Mouse (Mus musculus): Measurements from ENCODE around the gene Tmem145. TPM values are rescaled to one million over a fixed set of nuclear protein-coding genes. Genes with fewer than 3 reads are reported as not detected.

Gene Tmem145
- polyA plus RNA-seq, 1 experiment from 2014 or later = 0.09 TPM

DNA sequence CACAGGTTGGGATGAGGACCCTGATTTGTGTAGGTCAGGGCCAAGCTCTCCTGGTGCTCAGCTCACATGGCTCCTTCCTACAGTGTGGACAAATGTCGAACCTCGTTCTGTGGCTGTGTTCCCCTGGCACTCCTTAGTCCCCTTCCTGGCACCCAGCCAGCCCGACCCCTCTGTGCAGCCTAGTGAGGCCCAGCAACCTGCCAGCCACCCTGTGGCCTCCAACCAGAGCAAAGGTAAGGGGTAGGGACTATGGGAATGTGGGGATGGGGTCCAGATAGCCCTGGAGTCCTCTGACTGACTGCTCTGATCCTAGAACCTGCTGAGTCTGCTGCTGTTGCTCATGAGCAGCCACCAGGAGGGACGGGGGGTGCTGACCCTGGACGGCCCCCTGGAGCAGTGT lies 21.1 kb upstream of the Tmem145 start:
- WGBS (ENCODE audit: insufficient replicate concordance) = 77% methylated on average over 5 of the region's 5 CpGs
- Histone ChIP-seq H3K4me3 (replicated peaks) (peak overlapping the region; percentile 82; the same call in 1 of the 2 replicates), H3K9ac (no peak overlapping the region), H3K4me2 (0 out of 2 replicates have a peak overlapping the region, but pooled peaks have one; percentile 98), H3K27me3 (no peaks in the 10 kb centered on the region), H3K36me3 (replicated peaks) (peaks cover 53% of the 10 kb centered on the region), H3K9me3 (replicated peaks) (no peaks in the 10 kb centered on the region), H3K27ac (replicated peaks) (no peak overlapping the region), H3K4me1 (replicated peaks) (peaks cover 48% of the 10 kb centered on the region)
- no peak for ATAC-seq (ENCODE audit: insufficient read depth)

DNA sequence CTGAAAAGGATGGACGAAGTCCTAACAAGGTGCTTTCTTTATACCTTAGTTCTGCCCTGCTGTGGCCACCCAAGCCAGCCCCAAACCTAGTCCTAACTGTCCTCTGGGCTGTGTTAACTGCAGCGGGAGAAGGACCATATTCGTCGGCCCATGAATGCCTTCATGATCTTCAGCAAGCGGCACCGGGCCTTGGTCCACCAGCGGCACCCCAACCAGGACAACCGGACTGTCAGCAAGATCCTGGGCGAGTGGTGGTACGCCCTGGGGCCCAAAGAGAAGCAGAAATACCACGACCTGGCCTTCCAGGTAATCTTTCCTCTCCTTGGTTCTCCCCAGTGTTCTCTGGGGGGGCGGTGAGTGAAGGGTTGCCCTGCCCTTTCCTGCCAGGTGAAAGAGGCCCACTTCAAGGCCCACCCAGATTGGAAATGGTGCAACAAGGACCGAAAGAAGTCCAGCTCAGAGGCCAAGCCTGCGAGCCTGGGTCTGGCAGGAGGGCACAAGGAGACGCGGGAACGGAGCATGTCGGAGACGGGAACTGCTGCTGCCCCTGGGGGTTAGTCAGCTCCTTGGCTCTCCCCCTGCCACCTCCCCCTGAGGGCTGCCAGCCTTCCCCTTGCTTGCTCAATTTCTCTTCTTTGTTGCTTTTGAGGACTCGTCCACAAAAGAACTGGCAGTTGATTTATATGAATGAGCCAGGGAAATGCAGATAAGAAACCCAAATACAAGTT lies 20.2 kb upstream of the Tmem145 start:
- H3K27me3 ChIP-seq = no peaks in the 10 kb centered on the region
- H3K4me1 ChIP-seq (replicated peaks) = peaks cover 44% of the 10 kb centered on the region
- no peak overlapping the region for H3K27ac ChIP-seq (replicated peaks)
- no peak overlapping the region for H3K9ac ChIP-seq
- ATAC-seq (ENCODE audit: insufficient read depth) = no peak
- H3K4me3 ChIP-seq (replicated peaks) = no peak overlapping the region
- WGBS (ENCODE audit: insufficient replicate concordance) = 85% methylated on average over 20 of the region's 20 CpGs
- H3K4me2 ChIP-seq = no peak overlapping the region
- H3K36me3 ChIP-seq (replicated peaks) = peaks cover 62% of the 10 kb centered on the region
- no peaks in the 10 kb centered on the region for H3K9me3 ChIP-seq (replicated peaks)

DNA sequence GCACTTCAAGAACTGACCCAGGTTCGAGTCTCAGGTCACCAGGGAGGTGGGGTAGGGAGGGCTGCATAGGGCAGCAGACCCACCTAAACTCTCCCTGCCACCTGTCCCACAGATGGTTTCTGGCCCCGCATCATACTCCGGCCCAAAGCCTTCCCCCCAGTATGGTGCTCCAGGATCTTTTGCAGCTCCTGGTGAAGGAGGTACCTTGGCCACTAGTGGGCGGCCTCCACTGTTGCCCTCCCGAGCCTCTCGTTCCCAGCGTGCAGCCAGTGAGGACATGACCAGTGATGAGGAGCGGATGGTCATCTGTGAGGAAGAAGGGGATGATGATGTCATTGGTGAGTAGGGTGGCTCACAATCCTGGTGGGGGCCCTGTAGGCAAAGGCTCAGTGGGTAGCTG lies 18.9 kb upstream of the Tmem145 start:
- Histone ChIP-seq H3K27ac (replicated peaks) (no peak overlapping the region), H3K4me3 (replicated peaks) (no peak overlapping the region), H3K36me3 (replicated peaks) (peaks cover 76% of the 10 kb centered on the region), H3K9ac (no peak overlapping the region), H3K4me1 (replicated peaks) (peaks cover 38% of the 10 kb centered on the region), H3K27me3 (no peaks in the 10 kb centered on the region), H3K9me3 (replicated peaks) (no peaks in the 10 kb centered on the region), H3K4me2 (no peak overlapping the region)
- WGBS (ENCODE audit: insufficient replicate concordance) = 81% methylated on average over 8 of the region's 8 CpGs
- ATAC-seq (ENCODE audit: insufficient read depth) = no peak

DNA sequence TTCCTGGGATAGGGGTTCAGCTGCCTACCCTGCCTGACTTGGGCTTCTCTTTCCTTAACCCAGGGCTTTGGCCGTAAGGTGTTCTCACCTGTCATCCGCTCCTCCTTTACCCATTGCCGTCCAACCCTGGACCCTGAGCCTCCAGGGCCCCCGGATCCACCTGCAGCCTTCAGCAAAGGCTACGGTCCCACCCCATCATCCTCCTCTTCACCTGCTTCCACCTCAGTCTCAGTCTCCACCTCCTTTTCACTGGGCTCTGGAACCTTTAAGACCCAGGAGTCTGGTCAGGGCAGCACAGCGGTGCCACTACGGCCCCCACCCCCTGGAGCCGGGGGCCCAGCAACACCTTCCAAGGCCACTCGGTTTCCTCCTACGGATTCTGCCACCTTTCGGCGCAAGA lies 17.9 kb upstream of the Tmem145 start:
- H3K9me3 ChIP-seq (replicated peaks) = no peaks in the 10 kb centered on the region
- WGBS (ENCODE audit: insufficient replicate concordance) = 92% methylated on average over 12 of the region's 12 CpGs
- no peak for ATAC-seq (ENCODE audit: insufficient read depth)
- no peak overlapping the region for H3K9ac ChIP-seq
- H3K27ac ChIP-seq (replicated peaks) = no peak overlapping the region
- no peak overlapping the region for H3K4me3 ChIP-seq (replicated peaks)
- H3K27me3 ChIP-seq = no peaks in the 10 kb centered on the region
- H3K4me2 ChIP-seq = no peak overlapping the region
- H3K4me1 ChIP-seq (replicated peaks) = peaks cover 32% of the 10 kb centered on the region
- peaks cover 86% of the 10 kb centered on the region for H3K36me3 ChIP-seq (replicated peaks)

DNA sequence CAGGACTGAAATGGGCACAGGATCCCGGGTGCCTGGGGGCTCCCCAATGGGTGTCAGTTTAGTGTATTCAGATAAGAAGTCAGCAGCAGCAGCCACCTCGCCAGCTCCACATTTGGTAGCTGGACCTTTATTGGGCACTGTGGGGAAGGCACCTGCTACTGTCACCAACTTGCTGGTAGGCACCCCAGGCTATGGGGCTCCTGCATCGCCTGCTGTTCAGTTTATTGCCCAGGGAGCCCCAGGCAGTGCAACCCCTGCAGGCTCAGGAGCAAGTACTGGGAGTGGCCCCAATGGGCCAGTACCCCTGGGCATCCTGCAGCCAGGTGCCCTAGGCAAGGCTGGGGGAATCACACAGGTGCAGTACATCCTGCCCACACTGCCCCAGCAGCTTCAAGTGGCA lies 17.2 kb upstream of the Tmem145 start:
- no peak overlapping the region for H3K27ac ChIP-seq (replicated peaks)
- H3K27me3 ChIP-seq = no peaks in the 10 kb centered on the region
- H3K4me2 ChIP-seq = no peak overlapping the region
- 85% methylated on average over 3 of the region's 3 CpGs for WGBS (ENCODE audit: insufficient replicate concordance)
- H3K9me3 ChIP-seq (replicated peaks) = no peaks in the 10 kb centered on the region
- peaks cover 25% of the 10 kb centered on the region for H3K4me1 ChIP-seq (replicated peaks)
- ATAC-seq (ENCODE audit: insufficient read depth) = no peak
- H3K9ac ChIP-seq = no peak overlapping the region
- no peak overlapping the region for H3K4me3 ChIP-seq (replicated peaks)
- H3K36me3 ChIP-seq (replicated peaks) = peaks cover 93% of the 10 kb centered on the region

DNA sequence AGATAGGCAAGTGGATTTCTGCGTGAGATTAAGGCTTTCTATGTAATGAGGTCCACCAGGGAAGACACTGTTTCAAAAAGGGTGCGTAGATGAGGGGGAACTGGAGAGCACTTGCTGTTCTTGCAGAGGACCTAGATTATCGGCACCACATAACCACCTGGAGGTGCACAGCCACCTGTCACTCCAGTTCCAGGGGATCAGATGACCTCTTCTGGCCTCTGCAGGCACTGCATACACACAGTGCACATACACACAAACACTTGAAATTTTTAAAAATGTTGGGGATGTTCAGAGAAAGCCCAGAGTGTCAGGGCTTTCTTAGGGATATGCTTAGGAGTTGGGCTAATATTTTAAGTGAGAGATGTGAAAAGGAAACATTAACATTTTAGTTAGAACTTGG lies 16.0 kb upstream of the Tmem145 start:
- no peak overlapping the region for H3K4me3 ChIP-seq (replicated peaks)
- no peak overlapping the region for H3K4me2 ChIP-seq
- no peaks in the 10 kb centered on the region for H3K27me3 ChIP-seq
- 89% methylated on average over 3 of the region's 3 CpGs for WGBS (ENCODE audit: insufficient replicate concordance)
- peaks cover 93% of the 10 kb centered on the region for H3K36me3 ChIP-seq (replicated peaks)
- H3K4me1 ChIP-seq (replicated peaks) = peaks cover 13% of the 10 kb centered on the region; the same call in 1 of the 2 replicates
- no peak for ATAC-seq (ENCODE audit: insufficient read depth)
- H3K9me3 ChIP-seq (replicated peaks) = no peaks in the 10 kb centered on the region
- no peak overlapping the region for H3K27ac ChIP-seq (replicated peaks)
- H3K9ac ChIP-seq = no peak overlapping the region

DNA sequence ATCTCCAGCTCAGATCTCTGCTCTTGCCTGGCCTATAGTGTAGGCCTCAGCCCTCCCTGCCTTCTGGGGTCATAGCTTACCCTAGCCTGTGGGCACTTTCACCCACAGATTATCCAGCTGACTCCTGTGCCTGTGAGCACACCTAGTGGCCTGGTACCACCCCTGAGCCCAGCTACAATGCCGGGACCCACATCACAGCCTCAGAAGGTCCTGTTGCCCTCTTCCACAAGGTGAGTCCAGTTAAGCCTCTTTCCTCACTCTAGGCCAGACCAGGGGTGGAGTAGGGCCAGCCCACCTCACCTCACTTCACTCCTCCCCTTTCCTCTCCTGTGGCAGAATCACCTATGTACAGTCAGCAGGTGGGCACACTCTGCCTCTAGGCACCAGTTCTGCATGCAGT lies 15.4 kb upstream of the Tmem145 start:
- Histone ChIP-seq H3K4me1 (replicated peaks) (peaks cover 10% of the 10 kb centered on the region; the same call in 1 of the 2 replicates), H3K4me3 (replicated peaks) (no peak overlapping the region), H3K27me3 (no peaks in the 10 kb centered on the region), H3K9me3 (replicated peaks) (no peaks in the 10 kb centered on the region), H3K36me3 (replicated peaks) (peaks cover 88% of the 10 kb centered on the region), H3K4me2 (no peak overlapping the region), H3K9ac (no peak overlapping the region), H3K27ac (replicated peaks) (no peak overlapping the region)
- ATAC-seq (ENCODE audit: insufficient read depth) = 0 out of 2 replicates have a peak, but pooled peaks have one; percentile 6
- 100% methylated on average over 1 of the region's 1 CpGs for WGBS (ENCODE audit: insufficient replicate concordance)

DNA sequence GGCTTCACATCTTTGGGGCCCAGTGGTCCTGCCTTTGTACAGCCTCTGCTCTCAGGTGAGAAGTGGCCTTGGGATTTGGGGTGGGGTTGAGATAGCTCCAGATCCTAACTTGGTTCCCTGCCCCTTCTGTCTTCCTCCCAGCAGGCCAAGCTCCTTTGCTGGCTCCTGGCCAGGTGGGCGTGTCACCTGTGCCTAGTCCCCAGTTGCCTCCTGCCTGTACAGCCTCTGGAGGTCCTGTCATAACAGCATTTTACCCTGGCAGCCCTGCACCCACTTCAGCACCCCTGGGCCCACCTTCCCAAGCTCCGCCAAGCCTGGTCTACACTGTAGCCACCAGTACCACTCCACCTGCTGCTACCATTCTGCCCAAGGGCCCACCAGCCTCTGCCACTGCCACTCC lies 15.0 kb upstream of the Tmem145 start:
- H3K9ac ChIP-seq = no peak overlapping the region
- ATAC-seq (ENCODE audit: insufficient read depth) = 0 out of 2 replicates have a peak, but pooled peaks have one; percentile 5
- H3K9me3 ChIP-seq (replicated peaks) = no peaks in the 10 kb centered on the region
- H3K36me3 ChIP-seq (replicated peaks) = peaks cover 83% of the 10 kb centered on the region
- no peaks in the 10 kb centered on the region for H3K27me3 ChIP-seq
- H3K4me2 ChIP-seq = no peak overlapping the region
- no peak overlapping the region for H3K4me3 ChIP-seq (replicated peaks)
- H3K27ac ChIP-seq (replicated peaks) = no peak overlapping the region
- 76% methylated on average over 2 of the region's 2 CpGs for WGBS (ENCODE audit: insufficient replicate concordance)
- H3K4me1 ChIP-seq (replicated peaks) = peaks cover 10% of the 10 kb centered on the region; the same call in 1 of the 2 replicates

DNA sequence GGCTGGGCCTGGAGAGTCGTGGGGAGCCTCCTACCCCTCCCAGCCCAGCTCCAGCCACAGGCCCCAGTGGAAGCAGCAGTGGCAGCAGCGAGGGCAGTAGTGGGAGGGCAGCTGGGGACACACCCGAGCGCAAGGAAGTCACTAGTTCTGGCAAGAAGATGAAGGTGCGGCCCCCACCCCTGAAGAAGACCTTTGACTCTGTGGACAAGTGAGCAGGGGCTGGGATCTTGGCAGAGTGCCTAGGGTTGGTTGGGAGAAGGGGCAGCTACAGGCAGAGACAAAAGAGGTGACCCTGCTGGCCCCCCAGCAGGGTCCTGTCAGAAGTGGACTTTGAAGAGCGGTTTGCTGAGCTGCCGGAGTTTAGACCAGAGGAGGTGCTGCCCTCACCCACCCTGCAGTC lies 13.8 kb upstream of the Tmem145 start:
- no peak overlapping the region for H3K9ac ChIP-seq
- H3K4me1 ChIP-seq (replicated peaks) = peaks cover 22% of the 10 kb centered on the region
- no peak for ATAC-seq (ENCODE audit: insufficient read depth)
- H3K9me3 ChIP-seq (replicated peaks) = no peaks in the 10 kb centered on the region
- no peak overlapping the region for H3K4me3 ChIP-seq (replicated peaks)
- no peak overlapping the region for H3K4me2 ChIP-seq
- H3K27me3 ChIP-seq = no peaks in the 10 kb centered on the region
- no peak overlapping the region for H3K27ac ChIP-seq (replicated peaks)
- WGBS (ENCODE audit: insufficient replicate concordance) = 72% methylated on average over 7 of the region's 7 CpGs
- H3K36me3 ChIP-seq (replicated peaks) = peaks cover 72% of the 10 kb centered on the region

DNA sequence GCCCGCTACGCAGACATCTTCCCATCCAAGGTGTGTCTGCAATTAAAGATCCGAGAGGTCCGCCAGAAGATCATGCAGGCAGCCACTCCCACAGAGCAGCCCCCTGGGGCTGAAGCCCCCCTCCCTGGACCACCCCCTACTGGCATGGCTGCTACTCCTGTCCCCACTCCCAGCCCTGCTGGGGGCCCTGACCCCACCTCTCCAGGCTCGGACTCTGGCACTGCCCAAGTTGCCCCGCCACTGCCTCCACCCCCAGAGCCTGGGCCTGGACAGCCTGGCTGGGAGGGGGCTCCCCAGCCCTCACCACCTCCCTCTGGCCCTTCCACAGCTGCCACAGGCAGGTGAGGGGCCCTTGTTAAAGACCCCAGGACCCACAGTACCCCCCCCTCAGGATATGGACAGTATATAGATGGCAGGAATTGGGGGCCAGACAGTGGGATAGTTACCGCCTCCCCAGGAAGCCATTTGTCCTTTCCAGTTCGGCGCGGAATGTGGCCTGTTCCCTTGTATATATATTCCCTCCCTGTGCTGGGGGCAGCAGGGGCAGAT lies 12.6 kb upstream of the Tmem145 start:
- peaks cover 34% of the 10 kb centered on the region for H3K4me1 ChIP-seq (replicated peaks)
- H3K9ac ChIP-seq = no peak overlapping the region
- H3K27ac ChIP-seq (replicated peaks) = no peak overlapping the region
- H3K4me3 ChIP-seq (replicated peaks) = no peak overlapping the region
- H3K36me3 ChIP-seq (replicated peaks) = peaks cover 60% of the 10 kb centered on the region
- 78% methylated on average over 10 of the region's 10 CpGs for WGBS (ENCODE audit: insufficient replicate concordance)
- H3K27me3 ChIP-seq = no peaks in the 10 kb centered on the region
- no peak for ATAC-seq (ENCODE audit: insufficient read depth)
- no peak overlapping the region for H3K4me2 ChIP-seq
- no peaks in the 10 kb centered on the region for H3K9me3 ChIP-seq (replicated peaks)

DNA sequence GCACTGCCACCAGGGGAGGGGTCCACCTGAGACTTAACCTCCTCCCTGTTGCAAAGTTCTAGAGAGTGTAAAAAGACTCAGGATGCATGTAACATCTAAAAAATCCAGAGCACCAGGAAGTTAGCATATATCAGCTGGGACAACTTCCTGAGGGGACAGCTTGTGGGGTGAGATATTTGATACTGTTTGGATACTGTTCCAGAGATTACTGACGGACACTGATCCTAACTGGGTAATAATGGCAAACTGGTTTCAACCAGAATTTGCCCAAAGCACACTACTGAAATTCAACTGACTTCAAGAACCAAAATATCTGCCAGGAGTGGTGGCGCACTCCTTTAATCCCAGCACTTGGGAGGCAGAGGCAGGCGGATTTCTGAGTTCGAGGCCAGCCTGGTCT lies 11.4 kb upstream of the Tmem145 start:
- no peak overlapping the region for H3K4me2 ChIP-seq
- no peak overlapping the region for H3K9ac ChIP-seq
- no peak overlapping the region for H3K27ac ChIP-seq (replicated peaks)
- no peaks in the 10 kb centered on the region for H3K27me3 ChIP-seq
- no peak for ATAC-seq (ENCODE audit: insufficient read depth)
- H3K4me1 ChIP-seq (replicated peaks) = peaks cover 34% of the 10 kb centered on the region
- H3K9me3 ChIP-seq (replicated peaks) = no peaks in the 10 kb centered on the region
- 85% methylated on average over 4 of the region's 4 CpGs for WGBS (ENCODE audit: insufficient replicate concordance)
- peaks cover 48% of the 10 kb centered on the region for H3K36me3 ChIP-seq (replicated peaks)
- no peak overlapping the region for H3K4me3 ChIP-seq (replicated peaks)

Data from liver, embryonic 15.5 days (tissue).